Mouse (Mus musculus): ENCODE data around the gene Hyal1. TPM values are rescaled to one million over a fixed set of nuclear protein-coding genes. Genes with fewer than 3 reads are reported as not detected.

Hyal1 gene
- total RNA-seq, 2 experiments from 2014 or later = 5.0 to 7.4 TPM

GRCm38 (mm10) chr9:107590058-107590772 is 13.5 kb downstream of the Hyal1 start:
- intact Hi-C loops (cut with DNase I) = no loop called here
- DNase-seq (ENCODE audit: low spot score in 2 of 2) = no peak

DNA sequence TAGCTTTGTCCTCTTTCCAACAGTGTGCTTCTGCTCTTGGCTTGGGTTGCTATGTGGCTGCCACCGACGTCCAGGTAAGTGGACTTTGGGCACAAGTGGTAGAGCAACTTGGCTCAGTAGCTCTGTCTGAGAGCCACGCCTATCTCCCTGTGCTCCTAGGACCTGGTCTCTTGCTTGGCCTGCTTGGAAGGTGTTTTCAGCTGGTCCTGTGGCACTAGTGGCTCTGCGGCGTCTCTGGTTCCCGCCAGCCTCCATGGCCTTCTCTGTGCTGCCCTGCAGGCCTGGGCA is 14.0 kb downstream of the Hyal1 start:
- DNase-seq (ENCODE audit: low spot score in 2 of 2) = no peak
- intact Hi-C loops (cut with DNase I) = no loop called here

GRCm38 (mm10) chr9:107593101-107593976 is 16.6 kb downstream of the Hyal1 start:
- intact Hi-C loops (cut with DNase I) = no loop called here
- no peak for DNase-seq (ENCODE audit: low spot score in 2 of 2)

- intact Hi-C loops (cut with DNase I) = no loop called here
- no peak for DNase-seq (ENCODE audit: low spot score in 2 of 2)
Observed at GRCm38 (mm10) chr9:107594281-107595062, 17.7 kb downstream of the Hyal1 start.

- no peak for DNase-seq (ENCODE audit: low spot score in 2 of 2)
- intact Hi-C loops (cut with DNase I) = no loop called here
Observed at GRCm38 (mm10) chr9:107596619-107597569, 20.2 kb downstream of the Hyal1 start.

GRCm38 (mm10) chr9:107598385-107598784 is 21.7 kb downstream of the Hyal1 start:
- DNase-seq (ENCODE audit: low spot score in 2 of 2) = no peak
- intact Hi-C loops (cut with DNase I) = no loop called here

DNA sequence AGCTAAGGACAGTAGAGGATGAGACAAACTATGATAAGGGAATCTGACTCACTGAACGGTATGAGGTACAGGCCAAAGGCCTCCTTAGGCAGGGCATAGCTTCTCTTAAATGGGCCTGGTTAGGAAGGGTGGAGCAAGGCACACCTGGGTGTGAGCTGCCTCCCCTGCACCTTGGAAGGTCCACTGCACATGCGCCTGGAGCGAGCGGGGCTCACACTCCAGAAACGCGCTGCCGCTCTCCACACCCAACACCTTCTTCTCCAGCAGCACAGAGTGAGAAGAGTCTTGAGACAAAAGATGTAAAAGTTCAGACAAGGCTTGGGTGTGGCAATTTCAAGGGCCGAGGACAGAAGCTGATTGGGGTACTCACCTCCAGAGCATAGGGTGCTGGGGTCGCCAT is 22.7 kb downstream of the Hyal1 start:
- no peak for DNase-seq (ENCODE audit: low spot score in 2 of 2)
- intact Hi-C loops (cut with DNase I) = no loop called here

DNA sequence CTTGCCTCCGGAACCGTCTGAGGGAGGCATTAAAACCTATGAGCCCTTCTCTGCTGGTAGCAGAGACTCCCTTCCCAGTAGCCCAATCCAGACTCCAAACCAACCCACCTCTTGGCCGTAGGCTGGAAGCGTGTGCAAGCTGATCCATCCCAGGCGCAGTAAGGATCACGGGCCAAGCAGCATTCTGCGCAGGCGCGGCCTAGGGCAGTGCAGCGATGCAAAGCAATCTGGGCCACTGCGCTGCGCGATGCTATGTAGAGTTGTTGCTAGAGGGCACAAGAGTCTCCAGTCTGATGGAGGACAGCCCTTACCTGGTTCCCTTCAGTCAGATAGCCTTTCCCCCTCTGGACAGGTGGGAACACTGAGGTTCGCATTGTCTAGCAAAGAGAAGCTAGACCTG is 23.1 kb downstream of the Hyal1 start:
- peak in 1 of 2 experiments; percentile 69 for DNase-seq (ENCODE audit: low spot score in 2 of 2)
- intact Hi-C loops (cut with DNase I) = loop anchor here (5.0 kb wide), 1 partner anchor 137 kb away; no protein-coding TSS in a partner anchor

DNA sequence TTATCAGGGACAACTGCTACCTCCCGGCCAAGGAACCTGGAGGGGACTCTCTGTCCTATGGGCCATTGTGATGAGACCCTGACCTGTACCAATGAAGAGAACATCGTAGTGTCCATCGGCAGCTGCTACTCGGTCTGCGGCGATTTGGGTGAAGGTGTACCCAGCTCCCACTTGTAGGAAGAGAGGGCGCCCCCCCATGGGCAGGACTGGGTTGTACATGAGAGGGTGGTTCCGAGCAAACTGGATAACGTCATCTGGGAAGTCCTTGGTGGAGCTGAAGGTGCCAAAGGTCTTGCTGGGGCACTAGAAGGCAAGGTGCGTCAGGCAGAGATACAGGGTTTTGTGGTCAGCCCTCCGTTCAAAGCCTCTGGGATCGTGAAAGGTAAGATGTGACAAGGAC is 24.0 kb downstream of the Hyal1 start:
- DNase-seq (ENCODE audit: low spot score in 2 of 2) = no peak
- intact Hi-C loops (cut with DNase I) = loop anchor here (5.0 kb wide), 1 partner anchor 137 kb away; no protein-coding TSS in a partner anchor

DNA sequence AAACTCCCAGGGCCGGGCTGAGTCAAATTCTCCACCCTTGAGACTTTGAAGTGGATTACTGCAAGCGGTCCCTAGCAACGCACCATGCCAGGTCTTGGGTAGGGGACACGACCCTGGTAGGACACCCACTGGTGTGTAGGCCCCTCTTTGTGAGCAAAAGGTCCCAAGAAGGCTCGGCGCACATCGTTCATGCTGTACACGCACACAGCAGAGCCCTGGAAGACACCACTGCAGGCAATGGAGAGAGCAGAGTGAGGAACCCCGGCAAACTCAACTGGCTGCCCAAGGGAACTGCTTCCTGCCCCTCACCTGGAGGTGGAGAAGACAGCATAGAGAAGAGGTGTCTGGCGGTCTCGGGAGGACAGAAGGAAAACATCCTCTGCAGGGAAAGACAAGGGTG is 24.5 kb downstream of the Hyal1 start:
- DNase-seq (ENCODE audit: low spot score in 2 of 2) = no peak
- intact Hi-C loops (cut with DNase I) = loop anchor here (5.0 kb wide), 1 partner anchor 136 kb away; no protein-coding TSS in a partner anchor

GRCm38 (mm10) chr9:107602068-107602648 is 25.4 kb downstream of the Hyal1 start:
- DNase-seq (ENCODE audit: low spot score in 2 of 2) = peak; percentile 86 to 90
- intact Hi-C loops (cut with DNase I) = loop anchor here (1.0 to 5.0 kb wide), 3 partner anchors 42 to 135 kb away; no protein-coding TSS in a partner anchor

DNA sequence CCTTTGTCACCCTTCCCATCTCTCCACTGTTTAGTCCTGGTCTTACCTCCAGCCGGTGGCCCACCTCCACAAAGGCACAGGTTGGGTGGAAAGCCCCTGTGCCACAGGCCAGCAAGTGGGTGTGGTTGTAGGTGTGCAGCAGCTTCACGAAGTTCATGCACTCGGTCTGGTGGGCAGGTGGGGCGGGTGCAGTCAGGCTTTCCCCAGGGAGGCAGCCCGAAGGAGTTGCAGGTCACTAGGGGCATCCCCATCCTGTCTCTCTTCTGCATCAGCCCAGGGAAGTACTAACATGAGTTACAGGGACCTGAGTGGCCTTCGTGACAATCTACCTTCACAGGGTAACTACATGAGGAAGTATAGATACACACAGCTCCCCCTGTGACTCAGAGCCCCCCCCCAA is 26.5 kb downstream of the Hyal1 start:
- intact Hi-C loops (cut with DNase I) = loop anchor here (5.0 kb wide), 1 partner anchor 134 kb away; no protein-coding TSS in a partner anchor
- DNase-seq (ENCODE audit: low spot score in 2 of 2) = no peak

DNA sequence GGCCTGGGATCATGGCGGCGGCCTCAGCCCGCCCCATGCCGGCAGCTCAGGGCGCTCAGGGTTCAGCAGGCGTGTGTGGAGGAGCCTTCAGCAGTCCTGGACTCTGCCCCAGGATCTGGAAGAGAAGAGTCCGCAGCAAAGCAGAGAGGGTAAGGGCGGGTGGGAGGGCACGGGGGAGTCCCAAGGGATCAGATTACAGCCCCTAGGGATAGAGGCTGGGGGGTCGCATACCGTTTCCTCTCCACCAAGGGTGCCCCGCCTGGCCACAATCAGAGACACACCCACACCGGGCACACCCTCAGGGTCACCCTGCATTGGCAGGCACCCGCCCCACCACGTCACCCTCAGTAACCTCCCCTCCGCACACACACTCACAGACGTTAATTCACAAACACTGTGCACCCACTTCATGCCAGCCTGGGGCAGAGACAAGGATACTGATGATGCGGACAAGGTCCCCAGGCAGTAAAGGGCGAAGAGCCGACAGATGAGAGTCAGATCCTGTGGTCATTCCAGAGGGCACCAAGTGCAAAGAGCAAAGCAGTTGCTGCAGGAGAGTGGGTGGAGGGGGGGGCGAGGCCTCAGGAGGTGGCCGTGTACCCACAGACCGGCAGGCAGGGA is 28.4 kb downstream of the Hyal1 start:
- DNase-seq (ENCODE audit: low spot score in 2 of 2) = no peak
- intact Hi-C loops (cut with DNase I) = no loop called here

DNA sequence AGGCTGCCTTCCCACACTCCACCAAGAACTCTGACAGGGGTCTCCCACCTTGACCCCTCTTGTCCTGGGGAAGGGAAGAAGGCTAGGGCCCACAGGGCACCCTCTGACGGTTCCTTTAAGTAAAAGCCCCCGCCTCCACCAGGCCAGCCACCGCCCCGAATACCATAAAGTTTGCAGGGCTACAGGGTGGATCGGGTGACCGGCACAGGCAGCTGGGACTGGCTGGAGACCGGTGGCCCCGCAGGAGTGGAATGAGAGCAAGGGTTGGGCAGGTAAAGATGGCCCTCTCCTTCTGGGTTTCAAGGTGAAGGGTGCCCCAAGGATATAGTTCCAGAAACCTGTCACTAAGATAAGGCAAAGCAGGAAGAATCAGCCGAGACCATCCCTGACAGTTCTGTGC is 29.9 kb downstream of the Hyal1 start:
- intact Hi-C loops (cut with DNase I) = no loop called here
- no peak for DNase-seq (ENCODE audit: low spot score in 2 of 2)

GRCm38 (mm10) chr9:107607036-107607435 is 30.3 kb downstream of the Hyal1 start:
- no peak for DNase-seq (ENCODE audit: low spot score in 2 of 2)
- intact Hi-C loops (cut with DNase I) = no loop called here

DNA sequence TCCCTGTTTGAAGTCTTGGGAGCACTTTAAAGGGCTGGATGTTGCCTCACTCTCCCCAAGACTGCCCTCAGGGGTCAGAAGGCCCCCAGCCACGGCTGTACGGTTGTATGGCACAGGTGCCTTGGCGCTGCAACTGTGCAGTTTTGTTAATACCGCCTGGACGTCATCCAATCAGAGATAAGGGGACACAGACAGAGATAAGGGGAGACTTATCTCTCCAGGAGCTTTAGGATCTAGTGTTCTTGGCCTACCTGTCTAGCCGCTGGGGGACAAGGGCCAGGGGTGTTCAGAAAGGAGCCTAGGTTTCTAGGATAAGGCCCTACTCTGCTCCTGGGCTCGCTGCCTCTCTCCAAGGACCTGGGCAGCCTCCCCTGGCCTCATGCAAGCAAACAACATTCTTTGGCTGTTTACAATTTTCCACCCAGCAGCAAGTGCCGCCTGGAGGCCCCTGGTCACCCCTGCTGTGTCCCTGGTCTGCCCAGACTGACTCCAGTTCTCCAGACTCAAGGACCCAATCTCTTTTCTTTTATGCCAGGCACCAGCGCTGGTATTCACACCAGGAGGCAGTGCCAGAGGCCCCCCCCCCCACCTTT is 31.0 kb downstream of the Hyal1 start:
- intact Hi-C loops (cut with DNase I) = no loop called here
- DNase-seq (ENCODE audit: low spot score in 2 of 2) = no peak

- intact Hi-C loops (cut with DNase I) = no loop called here
- DNase-seq (ENCODE audit: low spot score in 2 of 2) = no peak
Observed at GRCm38 (mm10) chr9:107608741-107609432, 32.2 kb downstream of the Hyal1 start, which contains the start of gene Sema3b. Gene Sema3b, minus strand, starts transcription at chr9:107609229.
